Mouse (Mus musculus) liver, embryonic 14.5 days (tissue): ENCODE data around the gene Krt88.

ENCODE experiments used
- CTCF ChIP-seq: IDR thresholded peaks from 2 replicates; pipeline ENCODE4 v1.5.1; 2016; ENCODE audit warnings: antibody characterized with exemption, low read depth, control low read depth
- EP300 ChIP-seq: IDR thresholded peaks from 2 replicates; pipeline ENCODE4 v1.6.1; 2016; ENCODE audit warnings: antibody characterized with exemption, low read depth

DNA sequence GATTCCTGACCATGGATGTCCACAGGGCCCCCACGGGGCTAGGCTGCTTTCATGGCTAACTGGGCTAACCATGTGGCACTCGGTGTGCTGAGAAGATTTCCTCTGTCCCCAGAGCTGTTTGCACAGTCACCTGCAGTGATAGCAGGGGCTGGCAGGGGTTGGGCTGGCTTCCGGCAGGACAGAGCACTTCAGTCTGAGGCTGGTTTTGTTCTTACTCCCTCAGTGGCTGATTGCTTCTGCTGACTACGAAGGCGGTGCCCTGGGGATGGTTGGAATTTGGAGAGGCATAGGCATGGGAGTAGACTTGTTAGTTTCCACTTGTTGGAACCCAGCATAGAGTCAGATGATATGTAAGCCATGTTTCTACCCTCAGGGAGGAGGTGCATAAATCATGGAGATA is 22.6 kb upstream of the Krt88 start:
- TF ChIP-seq CTCF (no peak), EP300 (no peak)
